Mouse (Mus musculus) hindbrain, postnatal 0 days (tissue): ENCODE measurements at regions not wholly inside any gene's neighbourhood (a gene's known extent, or its start where the extent isn't known, plus 50 kb on each side); places are given as distances from the start of the nearest gene placed in this dataset.

Source experiments
- ATAC-seq: fragments of 200-750 bp; cut with Nextera tagmentation; 2 replicates; pipeline ENCODE4 v1.8.0; 2017; ENCODE audit warnings: mild to moderate bottlenecking, moderate TSS enrichment, moderate library complexity
- DNase-seq: peaks from one replicate; pipeline ENCODE4 v3.0.0-alpha.2; 2015; ENCODE audit warnings: low spot score
- H3K27ac ChIP-seq: fragments of 300-500 bp; sonication (generic); 2 replicates; pipeline ENCODE4 v1.5.1; 2014; ENCODE audit warnings: mild to moderate bottlenecking
- H3K27me3 ChIP-seq: fragments of 300-500 bp; sonication (generic); 2 replicates; pipeline ENCODE4 v1.6.1; 2014; ENCODE audit warnings: low read length, mixed read lengths; ENCODE audit not compliant: insufficient read depth
- H3K36me3 ChIP-seq: fragments of 300-500 bp; sonication (generic); 2 replicates; pipeline ENCODE4 v1.6.1; 2014; ENCODE audit warnings: low read length, mixed read lengths; ENCODE audit not compliant: insufficient read depth
- H3K4me1 ChIP-seq: fragments of 300-500 bp; sonication (generic); 2 replicates; pipeline ENCODE4 v1.6.1; 2014; ENCODE audit warnings: antibody characterized with exemption, low read length, mixed read lengths; ENCODE audit not compliant: insufficient read depth
- H3K4me2 ChIP-seq: fragments of 300-500 bp; sonication (generic); 2 replicates; pipeline ENCODE4 v1.6.1; 2014; ENCODE audit warnings: low read depth, mild to moderate bottlenecking, low read length, moderate library complexity, mixed read lengths
- H3K4me3 ChIP-seq: fragments of 300-500 bp; sonication (generic); 2 replicates; pipeline ENCODE4 v1.5.1; 2014; ENCODE audit warnings: low read length
- H3K9ac ChIP-seq: fragments of 300-500 bp; sonication (generic); replicated peaks from 2 replicates; pipeline ENCODE4 v1.6.1; 2014; ENCODE audit warnings: mild to moderate bottlenecking, low read length, moderate library complexity, mixed read lengths
- H3K9me3 ChIP-seq: fragments of 300-500 bp; sonication (generic); 2 replicates; pipeline ENCODE4 v1.6.1; 2016; ENCODE audit warnings: low read length, mixed read lengths
- CTCF ChIP-seq: IDR thresholded peaks from 2 replicates; pipeline ENCODE4 v1.5.1; 2016; ENCODE audit warnings: antibody characterized with exemption, control low read depth, low read depth
- WGBS: fragments of 180-500 bp; shearing (Covaris S2); extraction: QIAGEN DNeasy Blood & Tissue Kit; methylation state at CpG from one replicate; pipeline ENCODE4 v1.1.7; 2014; 5-methylcytosine and 5-hydroxymethylcytosine counted together

DNA sequence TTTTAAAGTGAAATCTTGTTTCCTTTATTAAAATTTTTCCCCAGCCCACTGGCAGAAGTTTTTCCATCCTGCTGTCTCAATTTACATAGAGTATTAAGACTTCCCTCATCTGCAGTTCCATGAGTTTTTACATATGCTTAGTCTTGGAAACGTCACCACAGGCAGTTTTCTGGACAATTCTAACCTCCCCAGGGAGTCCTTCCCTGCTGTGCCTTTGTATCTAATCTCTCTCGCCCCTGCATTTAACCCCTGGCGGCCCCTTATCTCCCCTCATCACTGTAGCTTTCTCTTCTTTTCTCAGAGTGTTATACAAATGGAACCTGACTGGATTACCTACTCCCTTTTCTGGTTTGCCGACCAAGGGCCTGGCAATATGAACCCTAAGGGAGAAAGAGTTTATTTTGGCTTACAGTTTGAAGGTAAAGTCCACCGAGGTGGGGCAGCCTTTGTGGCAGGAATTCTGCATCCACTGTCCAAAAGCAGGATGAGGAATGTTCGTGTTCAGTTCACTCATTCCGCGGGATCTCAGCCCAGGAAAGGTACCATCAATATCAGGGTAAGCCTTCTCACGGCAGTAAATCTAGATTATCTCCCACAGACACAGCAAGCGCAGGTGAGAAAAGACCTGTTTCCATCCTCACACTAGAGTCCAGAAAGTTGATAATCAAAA lies 66.0 kb upstream of the Aldh1a3 start:
- Histone ChIP-seq H3K4me2 (no peak overlapping the region), H3K9me3 (no peaks in the 10 kb centered on the region), H3K9ac (no peak overlapping the region), H3K4me1 (no peaks in the 10 kb centered on the region), H3K36me3 (no peaks in the 10 kb centered on the region), H3K4me3 (no peak overlapping the region), H3K27ac (no peak overlapping the region), H3K27me3 (no peaks in the 10 kb centered on the region)
- ATAC-seq: no peak
- TF ChIP-seq CTCF: no peak
- WGBS: 71% methylated on average over 10 of the region's 10 CpGs
- DNase-seq: no peak

DNA sequence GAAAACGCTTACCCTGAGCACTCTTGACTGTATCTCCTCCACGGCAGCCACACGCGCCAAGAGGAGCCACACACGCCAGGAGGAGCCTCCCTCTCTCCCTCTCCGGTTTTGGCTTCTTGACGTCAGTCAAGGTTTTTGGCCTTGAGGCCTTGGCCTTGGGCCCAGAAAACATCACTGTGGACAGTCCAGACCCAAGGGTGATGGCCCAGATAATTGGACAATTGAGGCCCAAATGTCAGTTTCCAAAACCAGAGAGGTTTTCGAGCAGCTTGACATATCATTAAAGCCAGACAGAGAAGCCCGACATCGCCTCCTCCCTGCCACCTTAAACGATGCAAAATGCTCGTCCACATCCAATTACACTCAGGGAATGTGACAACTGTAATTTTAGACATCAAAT lies 65.4 kb upstream of the Aldh1a3 start:
- ATAC-seq (0 out of 2 replicates have a peak, but pooled peaks have one; percentile 24), DNase-seq (peak; percentile 23)
- Histone ChIP-seq H3K4me3 (no peak overlapping the region), H3K27ac (no peak overlapping the region), H3K27me3 (no peaks in the 10 kb centered on the region), H3K4me1 (no peaks in the 10 kb centered on the region), H3K9ac (no peak overlapping the region), H3K4me2 (no peak overlapping the region), H3K36me3 (no peaks in the 10 kb centered on the region), H3K9me3 (no peaks in the 10 kb centered on the region)
- WGBS: 65% methylated on average over 12 of the region's 12 CpGs
- no peak for TF ChIP-seq CTCF

DNA sequence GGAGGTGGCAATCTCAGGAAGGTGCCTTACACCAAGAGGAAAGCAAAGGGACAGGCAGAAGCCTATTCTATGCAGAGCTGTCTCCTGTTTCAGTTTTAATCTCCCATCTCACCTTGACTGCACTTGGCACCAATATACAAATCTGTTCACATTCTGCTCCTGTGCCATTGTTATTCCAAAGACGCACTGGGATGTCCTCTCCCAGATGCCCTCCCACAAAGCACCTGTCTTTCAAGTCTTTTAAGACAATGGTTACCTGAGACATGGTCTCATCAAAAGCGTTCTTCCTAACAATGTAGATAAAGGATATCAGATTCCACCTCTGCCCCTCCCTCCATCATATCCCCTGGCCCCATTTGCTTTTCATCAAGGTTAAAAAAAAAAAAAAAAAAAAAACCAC lies 64.2 kb upstream of the Aldh1a3 start:
- Histone ChIP-seq H3K27me3 (no peaks in the 10 kb centered on the region), H3K4me1 (no peaks in the 10 kb centered on the region), H3K9ac (no peak overlapping the region), H3K27ac (no peak overlapping the region), H3K9me3 (no peaks in the 10 kb centered on the region), H3K4me3 (no peak overlapping the region), H3K36me3 (no peaks in the 10 kb centered on the region), H3K4me2 (no peak overlapping the region)
- no peak for TF ChIP-seq CTCF
- ATAC-seq (no peak), DNase-seq (no peak)
- WGBS: 78% methylated on average over 2 of the region's 2 CpGs

DNA sequence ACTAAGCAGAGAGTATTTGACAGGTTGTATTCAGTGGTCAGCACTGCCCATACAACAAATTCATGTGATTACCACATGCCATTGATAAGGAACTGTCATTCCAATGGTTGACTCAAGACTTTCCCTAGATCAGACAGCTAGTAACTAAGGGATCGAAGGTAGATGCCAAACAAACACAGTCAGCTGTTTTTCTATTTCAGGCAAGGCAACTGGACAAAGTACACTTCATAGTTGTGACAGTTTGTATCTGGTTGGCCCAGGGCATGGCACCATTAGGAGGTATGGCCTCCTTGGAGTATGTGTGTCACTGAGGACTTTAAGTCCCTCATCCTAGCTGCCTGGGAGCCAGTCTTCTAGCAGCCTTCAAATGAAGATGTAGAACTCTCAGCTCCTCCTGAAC lies 62.8 kb upstream of the Aldh1a3 start:
- no peaks in the 10 kb centered on the region for H3K36me3 ChIP-seq
- no peak overlapping the region for H3K4me3 ChIP-seq
- TF ChIP-seq CTCF: no peak
- DNase-seq (no peak), ATAC-seq (no peak)
- no peak overlapping the region for H3K27ac ChIP-seq
- H3K4me2 ChIP-seq: no peak overlapping the region
- no peaks in the 10 kb centered on the region for H3K4me1 ChIP-seq
- H3K9ac ChIP-seq: no peak overlapping the region
- no peaks in the 10 kb centered on the region for H3K27me3 ChIP-seq
- no peaks in the 10 kb centered on the region for H3K9me3 ChIP-seq
- WGBS: 92% methylated on average over 1 of the region's 1 CpGs

DNA sequence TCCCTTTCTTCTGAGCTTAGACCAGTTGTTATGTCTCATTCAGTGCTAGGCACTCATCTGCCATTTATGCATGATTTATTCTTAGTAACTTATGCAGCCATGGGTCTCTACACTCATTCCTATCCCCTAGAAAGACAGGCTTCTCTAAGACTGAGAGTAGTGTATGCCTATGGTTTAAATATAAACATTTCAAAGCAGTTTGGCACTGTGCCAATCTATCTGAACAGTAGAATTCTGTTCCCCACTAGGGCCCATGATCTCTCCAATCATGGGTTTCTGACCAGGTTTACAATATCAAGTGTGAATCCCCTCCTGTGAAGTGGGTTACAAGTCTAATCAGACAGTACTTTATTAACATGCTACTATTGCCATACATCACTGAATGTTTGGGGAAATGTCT lies 60.4 kb upstream of the Aldh1a3 start:
- Histone ChIP-seq H3K9me3 (no peaks in the 10 kb centered on the region), H3K9ac (no peak overlapping the region), H3K4me1 (no peaks in the 10 kb centered on the region), H3K27me3 (no peaks in the 10 kb centered on the region), H3K36me3 (no peaks in the 10 kb centered on the region), H3K4me3 (no peak overlapping the region), H3K4me2 (no peak overlapping the region), H3K27ac (no peak overlapping the region)
- DNase-seq: peak; percentile 10
- ATAC-seq: no peak
- TF ChIP-seq CTCF: no peak

GRCm38 (mm10) chr7:66480446-66480845 lies 53.1 kb upstream of the Aldh1a3 start:
- Histone ChIP-seq H3K4me3 (no peak overlapping the region), H3K27me3 (no peaks in the 10 kb centered on the region), H3K9me3 (no peaks in the 10 kb centered on the region), H3K4me1 (no peaks in the 10 kb centered on the region), H3K36me3 (no peaks in the 10 kb centered on the region), H3K4me2 (no peak overlapping the region), H3K9ac (no peak overlapping the region), H3K27ac (no peak overlapping the region)
- no peak for ATAC-seq
- WGBS: 17% methylated on average over 4 of the region's 4 CpGs
- TF ChIP-seq CTCF: no peak
- no peak for DNase-seq

GRCm38 (mm10) chr7:66479321-66479720 lies 52.0 kb upstream of the Aldh1a3 start:
- Histone ChIP-seq H3K27ac (no peak overlapping the region), H3K9me3 (no peaks in the 10 kb centered on the region), H3K4me1 (no peaks in the 10 kb centered on the region), H3K27me3 (no peaks in the 10 kb centered on the region), H3K4me2 (no peak overlapping the region), H3K9ac (no peak overlapping the region), H3K4me3 (no peak overlapping the region), H3K36me3 (no peaks in the 10 kb centered on the region)
- 95% methylated on average over 4 of the region's 4 CpGs for WGBS
- DNase-seq (no peak), ATAC-seq (no peak)
- no peak for TF ChIP-seq CTCF
